Mouse (Mus musculus) left cerebral cortex, postnatal 10 days (tissue): ENCODE results near the gene Hirip3. TPM values are rescaled to one million over a fixed set of nuclear protein-coding genes. Genes with fewer than 3 reads are reported as not detected.
"Not testable (repeated sequence)": the region's sequence is repeated elsewhere in the genome, so short reads cannot be mapped to it uniquely, and the experiment has no call there.

Experiments
- DNase-seq, 2 experiments: peaks; one replicate each; pipeline ENCODE4 v3.0.0; 2021 to 2022; ENCODE audit warnings: low spot score in 2 of 2, mixed read lengths in 1 of 2; ENCODE audit errors: extremely low spot score in 1 of 2
- intact Hi-C: fragments of 180-260 bp; cut with DNase I; formaldehyde crosslinking; loops from one replicate; pipeline ENCODE4 v1.15.1; 2025
- total RNA-seq, 2 experiments: library from RNA; stranded (reverse); gene quantifications; 2 replicates each; pipeline ENCODE4 v1.2.3; 2021

The Hirip3 gene
- total RNA-seq, 2 experiments from 2014 or later: 32.4 to 41.1 TPM

- intact Hi-C loops: no loop called here
- DNase-seq: no peak
Measured at GRCm38 (mm10) chr7:126887281-126887680, 25.5 kb downstream of the Hirip3 start.

- intact Hi-C loops: no loop called here
- no peak for DNase-seq
Measured at GRCm38 (mm10) chr7:126888852-126889251, 27.1 kb downstream of the Hirip3 start.

GRCm38 (mm10) chr7:126896912-126897311, 35.1 kb downstream of the Hirip3 start:
- no peak for DNase-seq
- intact Hi-C loops: no loop called here

GRCm38 (mm10) chr7:126897390-126898101, 35.8 kb downstream of the Hirip3 start:
- no peak for DNase-seq
- intact Hi-C loops: loop anchor here (1.0 kb wide), 1 partner anchor 31 kb away; the partner anchor contains the start of gene Kctd13

GRCm38 (mm10) chr7:126898102-126898990, 36.6 kb downstream of the Hirip3 start:
- DNase-seq: peak; percentile 92 to 98
- intact Hi-C loops: loop anchor here (1.0 kb wide), 1 partner anchor 30 kb away; the partner anchor contains the start of gene Kctd13

GRCm38 (mm10) chr7:126899781-126900180, 38.0 kb downstream of the Hirip3 start:
- intact Hi-C loops: not testable (repeated sequence)

DNA sequence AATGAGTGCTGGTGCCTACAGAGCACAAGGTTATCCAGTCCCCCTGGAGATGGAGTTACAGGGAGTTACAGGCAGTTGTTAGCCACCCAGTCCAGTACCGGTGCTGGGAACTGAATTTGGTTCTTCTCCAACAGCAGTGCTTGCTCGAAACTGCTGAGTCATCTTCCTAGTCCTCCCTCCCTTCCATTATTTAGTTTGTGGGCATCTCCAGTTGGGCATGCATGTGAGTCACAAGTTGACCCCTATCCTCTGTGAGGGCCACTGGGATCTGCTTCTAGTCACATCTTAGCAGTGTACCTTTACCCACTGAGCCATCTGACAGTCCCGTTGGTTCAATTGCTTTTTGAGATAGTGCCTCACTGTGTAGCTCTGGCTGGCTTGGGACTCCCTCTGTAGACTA, 43.8 kb downstream of the Hirip3 start:
- DNase-seq: no peak
- intact Hi-C loops: no loop called here

More at GRCm38 (mm10) chr7:126899781-126900180, 38.0 kb downstream of the Hirip3 start:
- DNase-seq: not testable (repeated sequence)

DNA sequence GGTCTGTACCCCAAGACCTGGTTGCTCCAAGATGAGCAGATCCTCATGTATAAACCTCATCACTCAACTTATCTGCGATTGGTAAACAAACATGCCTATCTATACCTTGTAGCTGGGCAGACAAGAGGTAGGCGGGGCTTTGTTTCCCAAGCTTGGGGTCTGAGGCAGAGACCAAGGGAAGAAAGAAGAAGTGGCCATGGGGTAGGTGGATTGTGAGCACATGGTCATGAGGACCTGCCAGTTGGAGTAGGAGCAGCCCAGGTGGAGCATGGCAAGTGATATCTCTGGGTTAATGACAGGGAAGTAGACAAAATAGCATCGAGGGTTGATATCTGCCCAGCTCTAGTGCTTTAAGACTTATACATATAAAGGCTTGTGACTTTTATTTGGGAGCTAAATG, 53.1 kb downstream of the Hirip3 start:
- intact Hi-C loops: no loop called here
- DNase-seq: no peak

Other genes with a start within 250 kb of the Hirip3 start
- gene Nupr1, start 231.1 kb upstream of the Hirip3 start, total RNA-seq: 1 to 10 TPM; 8.7 to 8.9 TPM
- gene Sgf29, start 212.7 kb upstream of the Hirip3 start, total RNA-seq: 10 to 100 TPM; 32.8 to 42.3 TPM
- gene Sult1a1, start 185.5 kb upstream of the Hirip3 start, total RNA-seq: 1 to 10 TPM; 2.7 to 8.2 TPM
- gene Bola2, start 166.6 kb upstream of the Hirip3 start, total RNA-seq: 100 to 1,000 TPM; 118 to 124 TPM
- gene Slx1b, start 166.2 kb upstream of the Hirip3 start, total RNA-seq: 10 to 100 TPM; 21.6 to 22.5 TPM
- gene Coro1a, start 154.2 kb upstream of the Hirip3 start, total RNA-seq: 100 to 1,000 TPM; 178 to 199 TPM
- 100 to 1,000 TPM; 260 to 263 TPM for gene Mapk3, start 102.4 kb upstream of the Hirip3 start, total RNA-seq
- gene Gdpd3, start 95.6 kb upstream of the Hirip3 start, total RNA-seq: 1 to 10 TPM; 2.6 to 3.5 TPM
- gene Ypel3, start 85.0 kb upstream of the Hirip3 start, total RNA-seq: 100 to 1,000 TPM; 167 to 169 TPM
- under 1 TPM; 0.21 to 0.41 TPM for gene Tbx6, start 80.5 kb upstream of the Hirip3 start, total RNA-seq
- gene Ppp4c, start 69.5 kb upstream of the Hirip3 start, total RNA-seq: 10 to 100 TPM; 54.4 to 56.2 TPM
- 100 to 1,000 TPM; 135 to 141 TPM for gene Fam57b, start 64.3 kb upstream of the Hirip3 start, total RNA-seq
- gene 4930451I11Rik, start 30.3 kb upstream of the Hirip3 start, total RNA-seq: not detected
- 10 to 100 TPM; 74.1 to 80.3 TPM for gene Doc2a, start 14.6 kb upstream of the Hirip3 start, total RNA-seq
- 10 to 100 TPM; 51.5 to 56.4 TPM for gene Ino80e, start 405 bp downstream of the Hirip3 start, total RNA-seq
- 100 to 1,000 TPM; 161 to 168 TPM for gene Taok2, start 22.7 kb downstream of the Hirip3 start, total RNA-seq
- 10 to 100 TPM; 22.4 to 25.2 TPM for gene Tmem219, start 60.9 kb downstream of the Hirip3 start, total RNA-seq
- gene Kctd13, start 66.9 kb downstream of the Hirip3 start, total RNA-seq: 100 to 1,000 TPM; 143 to 150 TPM
- 10 to 100 TPM; 49.0 to 58.8 TPM for gene Asphd1, start 87.6 kb downstream of the Hirip3 start, total RNA-seq
- gene Sez6l2, start 88.6 kb downstream of the Hirip3 start, total RNA-seq: 100 to 1,000 TPM; 306 to 312 TPM
- 100 to 1,000 TPM; 163 to 166 TPM for gene Cdipt, start 113.9 kb downstream of the Hirip3 start, total RNA-seq
- gene Cdiptos, start 114.1 kb downstream of the Hirip3 start, total RNA-seq: under 1 TPM in 1 of 2 experiments, not detected in 1; 0.17 TPM
- 1 to 10 TPM; 4.4 to 4.5 TPM for gene Mvp, start 152.6 kb downstream of the Hirip3 start, total RNA-seq
- gene Pagr1b, start 154.5 kb downstream of the Hirip3 start, total RNA-seq: under 1 TPM in 1 of 2 experiments, not detected in 1; 0.94 TPM
- gene Pagr1a, start 155.4 kb downstream of the Hirip3 start, total RNA-seq: 10 to 100 TPM; 17.1 to 17.7 TPM
- gene Gm42742, start 159.1 kb downstream of the Hirip3 start, total RNA-seq: 10 to 100 TPM; 38.9 to 40.8 TPM
- gene Prrt2, start 159.2 kb downstream of the Hirip3 start, total RNA-seq: 100 to 1,000 TPM; 182 to 196 TPM
- 100 to 1,000 TPM; 265 to 274 TPM for gene Maz, start 165.1 kb downstream of the Hirip3 start, total RNA-seq
- gene Kif22, start 180.5 kb downstream of the Hirip3 start, total RNA-seq: 1 to 10 TPM; 8.8 to 9.8 TPM
- gene Zg16, start 225.4 kb downstream of the Hirip3 start, total RNA-seq: not detected
- 1 to 10 TPM; 1.4 to 2.1 TPM for gene AI467606, start 229.4 kb downstream of the Hirip3 start, total RNA-seq